Mouse (Mus musculus): ENCODE data around the gene Gm26657. TPM values are rescaled to one million over a fixed set of nuclear protein-coding genes. Genes with fewer than 3 reads are reported as not detected.
A peak's percentile ranks its signal among the peaks of the same experiment; 100 is the strongest.

Gene Gm26657
- polyA plus RNA-seq, 1 experiment from 2014 or later, result not detected

DNA sequence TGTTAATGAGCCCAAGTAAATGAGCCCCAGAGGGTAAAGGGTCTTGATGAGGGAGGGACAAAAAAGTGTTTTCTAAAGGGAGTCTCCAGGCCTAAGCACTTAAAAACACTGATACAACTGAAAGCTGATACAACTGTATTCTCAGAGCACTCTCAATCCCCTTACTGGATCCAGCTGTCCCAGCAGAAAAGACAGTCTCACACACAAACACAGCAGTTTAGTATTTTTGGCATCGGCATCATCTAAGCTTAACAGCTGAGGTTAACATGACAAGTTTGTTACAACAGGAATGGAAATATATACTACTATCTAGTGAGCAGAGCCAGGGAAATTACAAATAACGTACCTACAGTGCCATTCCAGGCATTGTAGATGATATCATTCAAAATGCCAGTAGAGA, 6.5 kb downstream of the Gm26657 start:
- Histone ChIP-seq H3K4me1 (ENCODE audit: insufficient read depth) (no peaks in the 10 kb centered on the region), H3K4me3 (ENCODE audit: low read depth, low read length) (no peak overlapping the region), H3K36me3 (replicated peaks; ENCODE audit: insufficient read depth, low read length) (peaks cover 23% of the 10 kb centered on the region), H3K4me2 (ENCODE audit: low read depth, low read length) (no peak overlapping the region), H3K9ac (replicated peaks) (no peak overlapping the region), H3K9me3 (ENCODE audit: low read length) (no peaks in the 10 kb centered on the region), H3K27me3 (ENCODE audit: insufficient read depth, low read length) (no peaks in the 10 kb centered on the region), H3K27ac (ENCODE audit: low read depth) (no peak overlapping the region)
- WGBS (ENCODE audit: insufficient replicate concordance), result 88% methylated on average over 2 of the region's 2 CpGs
- ATAC-seq (no peak), DNase-seq (no peak)
- no peak for TF ChIP-seq CTCF (IDR thresholded peaks at IDR 0.05; ENCODE audit: low read depth)

DNA sequence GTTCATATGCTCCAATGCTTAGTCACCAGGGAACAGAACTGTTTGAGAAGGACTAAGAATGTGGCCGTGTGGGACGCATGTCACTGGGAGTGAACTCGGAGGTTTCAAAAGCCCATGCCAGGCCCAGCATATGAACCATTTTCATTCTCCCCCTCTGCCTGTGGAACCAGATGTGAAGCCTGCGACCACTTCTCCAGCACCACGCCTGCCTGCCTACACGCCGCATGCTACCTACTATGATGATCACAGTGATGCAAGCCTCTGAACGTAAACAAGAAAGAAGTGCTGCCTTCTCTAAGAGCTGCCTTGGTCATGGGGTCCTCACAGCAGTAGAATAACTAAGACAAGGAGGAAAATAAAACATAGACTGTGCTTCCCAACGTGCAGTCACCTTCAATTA, 7.6 kb downstream of the Gm26657 start:
- no peak for ATAC-seq
- no peaks in the 10 kb centered on the region for H3K9me3 ChIP-seq (ENCODE audit: low read length)

GRCm38 (mm10) chr4:56756021-56756420, 16.2 kb downstream of the Gm26657 start:
- ATAC-seq (no peak), DNase-seq (no peak)
- TF ChIP-seq CTCF (IDR thresholded peaks at IDR 0.05; ENCODE audit: low read depth), result no peak
- no peak overlapping the region for H3K9ac ChIP-seq (replicated peaks)
- no peaks in the 10 kb centered on the region for H3K27me3 ChIP-seq (ENCODE audit: insufficient read depth, low read length)
- H3K4me2 ChIP-seq (ENCODE audit: low read depth, low read length), result 0 out of 2 replicates have a peak overlapping the region, but pooled peaks have one; percentile 3
- no peaks in the 10 kb centered on the region for H3K4me1 ChIP-seq (ENCODE audit: insufficient read depth)
- H3K27ac ChIP-seq (ENCODE audit: low read depth), result no peak overlapping the region
- H3K4me3 ChIP-seq (ENCODE audit: low read depth, low read length), result peak overlapping the region; percentile 20; the same call in 1 of the 2 replicates
- WGBS (ENCODE audit: insufficient replicate concordance), result 81% methylated on average over 5 of the region's 5 CpGs
- no peaks in the 10 kb centered on the region for H3K9me3 ChIP-seq (ENCODE audit: low read length)
- peaks cover 66% of the 10 kb centered on the region for H3K36me3 ChIP-seq (replicated peaks; ENCODE audit: insufficient read depth, low read length)

More for the DNA sequence above, 7.6 kb downstream of the Gm26657 start:
- TF ChIP-seq CTCF (IDR thresholded peaks at IDR 0.05; ENCODE audit: low read depth), result no peak
- no peak for TF ChIP-seq EP300 (IDR thresholded peaks at IDR 0.05; ENCODE audit: low read depth)
- no peak overlapping the region for H3K27ac ChIP-seq (ENCODE audit: low read depth)
- H3K4me2 ChIP-seq (ENCODE audit: low read depth, low read length), result no peak overlapping the region
- DNase-seq, result no peak
- H3K36me3 ChIP-seq (replicated peaks; ENCODE audit: insufficient read depth, low read length), result peaks cover 31% of the 10 kb centered on the region
- H3K4me1 ChIP-seq (ENCODE audit: insufficient read depth), result no peaks in the 10 kb centered on the region
- no peak overlapping the region for H3K4me3 ChIP-seq (ENCODE audit: low read depth, low read length)
- WGBS (ENCODE audit: insufficient replicate concordance), result 88% methylated on average over 9 of the region's 9 CpGs
- no peaks in the 10 kb centered on the region for H3K27me3 ChIP-seq (ENCODE audit: insufficient read depth, low read length)
- no peak overlapping the region for H3K9ac ChIP-seq (replicated peaks)

DNA sequence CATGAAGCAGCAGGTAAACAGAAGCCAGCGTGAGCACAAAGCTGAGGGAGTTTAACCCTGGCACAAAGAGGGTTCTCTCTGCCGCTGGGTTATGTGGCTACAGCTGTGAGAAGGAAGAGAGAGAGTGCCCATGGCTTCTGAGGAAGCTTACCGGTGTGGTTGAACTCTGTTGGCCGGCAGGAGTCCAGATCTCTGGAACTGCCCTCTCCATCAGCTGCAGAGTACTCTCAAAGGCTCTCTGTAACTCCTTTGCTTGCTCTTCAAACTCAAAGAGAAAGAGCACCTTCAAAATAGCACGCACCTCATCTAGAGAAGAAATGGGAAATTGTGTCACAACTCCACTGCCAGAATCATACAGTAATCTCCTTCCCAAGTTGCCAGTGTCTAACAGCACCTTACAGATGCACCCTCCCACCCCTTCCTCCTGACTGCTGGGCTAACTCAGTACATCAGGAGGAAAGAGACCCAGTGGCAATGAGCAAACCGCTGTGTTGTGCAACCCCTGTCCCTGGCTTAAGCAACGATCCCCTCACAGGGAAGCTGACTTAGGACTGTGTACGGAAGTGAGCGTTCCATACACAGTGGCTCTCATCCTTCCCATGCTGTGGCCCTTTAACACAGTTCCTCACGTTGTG, 17.2 kb downstream of the Gm26657 start:
- Histone ChIP-seq H3K9me3 (ENCODE audit: low read length) (no peaks in the 10 kb centered on the region), H3K4me1 (ENCODE audit: insufficient read depth) (no peaks in the 10 kb centered on the region), H3K9ac (replicated peaks) (no peak overlapping the region), H3K27ac (ENCODE audit: low read depth) (peak overlapping the region; percentile 67), H3K4me2 (ENCODE audit: low read depth, low read length) (peak overlapping the region; percentile 19; the same call in 1 of the 2 replicates), H3K36me3 (replicated peaks; ENCODE audit: insufficient read depth, low read length) (peaks cover 65% of the 10 kb centered on the region), H3K4me3 (ENCODE audit: low read depth, low read length) (peak overlapping the region; percentile 20; the same call in 1 of the 2 replicates), H3K27me3 (ENCODE audit: insufficient read depth, low read length) (no peaks in the 10 kb centered on the region)
- TF ChIP-seq CTCF (IDR thresholded peaks at IDR 0.05; ENCODE audit: low read depth), result no peak
- no peak for TF ChIP-seq EP300 (IDR thresholded peaks at IDR 0.05; ENCODE audit: low read depth)
- ATAC-seq, result peak; percentile 84
- WGBS (ENCODE audit: insufficient replicate concordance), result 67% methylated on average over 10 of the region's 10 CpGs
- DNase-seq, result peak; percentile 57

DNA sequence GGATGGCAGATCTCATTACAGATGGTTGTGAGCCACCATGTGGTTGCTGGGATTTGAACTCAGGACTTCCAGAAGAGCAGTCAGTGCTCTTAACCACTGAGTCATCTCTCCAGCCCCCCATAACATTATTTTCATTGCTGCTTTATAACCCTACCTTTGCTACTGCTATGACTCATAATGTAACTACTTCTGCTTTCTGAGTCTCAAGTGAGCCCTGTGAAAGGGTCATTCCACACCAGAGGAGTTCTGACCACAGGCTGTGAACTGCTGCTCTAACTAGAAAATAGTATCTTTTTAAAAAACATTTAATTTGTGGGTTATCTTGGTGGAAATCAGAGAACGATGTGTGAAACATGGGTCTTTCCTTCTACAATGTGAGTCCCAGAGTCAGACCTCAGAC, 17.8 kb downstream of the Gm26657 start:
- no peak overlapping the region for H3K4me3 ChIP-seq (ENCODE audit: low read depth, low read length)
- 78% methylated on average over 1 of the region's 1 CpGs for WGBS (ENCODE audit: insufficient replicate concordance)
- no peak overlapping the region for H3K9ac ChIP-seq (replicated peaks)
- no peaks in the 10 kb centered on the region for H3K9me3 ChIP-seq (ENCODE audit: low read length)
- H3K4me1 ChIP-seq (ENCODE audit: insufficient read depth), result no peaks in the 10 kb centered on the region
- no peak overlapping the region for H3K4me2 ChIP-seq (ENCODE audit: low read depth, low read length)
- no peak overlapping the region for H3K27ac ChIP-seq (ENCODE audit: low read depth)
- ATAC-seq, result peak; percentile 57; the same call in 1 of the 2 replicates
- no peak for DNase-seq
- H3K36me3 ChIP-seq (replicated peaks; ENCODE audit: insufficient read depth, low read length), result peaks cover 70% of the 10 kb centered on the region
- TF ChIP-seq CTCF (IDR thresholded peaks at IDR 0.05; ENCODE audit: low read depth) (no peak), EP300 (IDR thresholded peaks at IDR 0.05; ENCODE audit: low read depth) (no peak)
- H3K27me3 ChIP-seq (ENCODE audit: insufficient read depth, low read length), result no peaks in the 10 kb centered on the region

GRCm38 (mm10) chr4:56767861-56768284, 28.0 kb downstream of the Gm26657 start:
- Histone ChIP-seq H3K9me3 (ENCODE audit: low read length) (no peaks in the 10 kb centered on the region), H3K27ac (ENCODE audit: low read depth) (no peak overlapping the region), H3K4me3 (ENCODE audit: low read depth, low read length) (no peak overlapping the region), H3K27me3 (ENCODE audit: insufficient read depth, low read length) (no peaks in the 10 kb centered on the region), H3K4me1 (ENCODE audit: insufficient read depth) (no peaks in the 10 kb centered on the region), H3K4me2 (ENCODE audit: low read depth, low read length) (no peak overlapping the region), H3K36me3 (replicated peaks; ENCODE audit: insufficient read depth, low read length) (peaks cover 58% of the 10 kb centered on the region), H3K9ac (replicated peaks) (no peak overlapping the region)
- ATAC-seq (no peak), DNase-seq (no peak)
- 33% methylated on average over 4 of the region's 5 CpGs for WGBS (ENCODE audit: insufficient replicate concordance)
- TF ChIP-seq CTCF (IDR thresholded peaks at IDR 0.05; ENCODE audit: low read depth) (no peak), EP300 (IDR thresholded peaks at IDR 0.05; ENCODE audit: low read depth) (no peak)
